Mouse (Mus musculus): Measurements from ENCODE around the gene Tepp. TPM values are rescaled to one million over a fixed set of nuclear protein-coding genes. Genes with fewer than 3 reads are reported as not detected.

Tepp gene
- 0.50 TPM in 1 of 2 replicates, not detected in the other for polyA plus RNA-seq (2016; fragmentation: Nextera tagmentation; extraction: Ambion mirVana)

DNA sequence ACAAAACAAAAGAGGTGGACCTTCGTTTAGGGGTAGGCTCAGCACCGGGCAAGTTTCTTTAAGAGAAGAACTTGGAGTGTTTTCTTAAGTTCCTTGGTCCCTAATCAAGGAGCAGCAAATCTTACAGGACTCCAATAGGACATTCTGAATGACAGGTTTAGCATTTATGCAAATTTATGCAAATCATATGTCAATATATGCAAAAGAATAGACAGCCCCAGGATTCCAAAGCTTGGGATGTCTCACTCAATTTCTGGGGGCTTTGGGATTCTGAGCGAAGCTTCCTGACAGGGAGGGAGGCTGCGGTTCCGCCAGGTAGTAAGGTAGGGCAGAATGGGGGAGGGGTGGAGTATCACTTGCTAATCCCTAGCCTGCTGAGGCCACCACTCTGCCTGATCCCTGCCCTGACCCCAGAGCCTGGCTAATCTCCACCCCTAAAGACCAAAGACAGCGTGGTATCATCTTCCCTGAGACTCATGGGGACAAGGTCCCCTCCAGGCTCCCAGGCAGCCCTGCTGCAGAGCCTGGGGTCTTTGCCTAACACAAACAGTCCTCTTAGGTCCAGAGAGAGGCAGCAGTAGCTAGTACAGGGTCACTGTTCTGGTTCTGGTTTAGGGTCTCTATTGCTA lies at the start of gene Tepp:
TSS of gene Tepp (plus strand) at position 225 of the 629 bp plus-strand sequence.
- H3K9me3 ChIP-seq = no peaks in the 10 kb centered on the region
- ATAC-seq (ENCODE audit: low FRiP score, low read depth) = no peak
- no peak within 1 kb of the TSS for H3K4me2 ChIP-seq (replicated peaks)
- no peaks in the 10 kb centered on the region for H3K36me3 ChIP-seq
- WGBS = 35% methylated on average over 6 of the region's 6 CpGs
- peaks cover 12% of the 10 kb centered on the region for H3K4me1 ChIP-seq
- no peaks in the 10 kb centered on the region for H3K27me3 ChIP-seq (replicated peaks)
- H3K4me3 ChIP-seq = no peak within 1 kb of the TSS
- H3K9ac ChIP-seq = no peak within 1 kb of the TSS
- H3K27ac ChIP-seq = no peak within 1 kb of the TSS

DNA sequence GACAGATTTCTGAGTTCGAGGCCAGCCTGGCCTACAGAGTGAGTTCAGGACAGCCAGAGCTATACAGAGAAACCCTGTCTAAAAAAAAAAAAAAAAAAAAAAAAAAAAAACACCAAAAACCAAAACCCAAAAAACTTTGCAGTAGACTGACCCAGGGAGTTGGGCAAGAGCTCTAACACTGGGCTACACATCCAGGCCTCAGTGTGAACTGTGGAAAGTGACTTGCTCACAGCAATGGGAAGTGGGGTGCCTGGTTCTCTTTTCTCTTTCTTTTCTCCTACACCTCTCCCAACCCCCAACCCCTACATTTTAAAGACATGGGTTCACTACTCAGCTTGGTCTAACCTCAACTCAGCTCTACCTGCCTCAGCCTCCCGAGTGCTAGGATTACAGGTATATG lies 48.2 kb upstream of the Tepp start:
- no peak overlapping the region for H3K9ac ChIP-seq
- H3K27ac ChIP-seq = no peak overlapping the region
- H3K4me2 ChIP-seq (replicated peaks) = no peak overlapping the region
- no peaks in the 10 kb centered on the region for H3K4me1 ChIP-seq
- no peaks in the 10 kb centered on the region for H3K36me3 ChIP-seq
- no peaks in the 10 kb centered on the region for H3K9me3 ChIP-seq
- ATAC-seq (ENCODE audit: low FRiP score, low read depth) = no peak
- no peak overlapping the region for H3K4me3 ChIP-seq
- H3K27me3 ChIP-seq (replicated peaks) = 0 out of 2 replicates have a peak, but pooled peaks cover 2% of the 10 kb centered on the region
- WGBS = 86% methylated on average over 2 of the region's 2 CpGs

DNA sequence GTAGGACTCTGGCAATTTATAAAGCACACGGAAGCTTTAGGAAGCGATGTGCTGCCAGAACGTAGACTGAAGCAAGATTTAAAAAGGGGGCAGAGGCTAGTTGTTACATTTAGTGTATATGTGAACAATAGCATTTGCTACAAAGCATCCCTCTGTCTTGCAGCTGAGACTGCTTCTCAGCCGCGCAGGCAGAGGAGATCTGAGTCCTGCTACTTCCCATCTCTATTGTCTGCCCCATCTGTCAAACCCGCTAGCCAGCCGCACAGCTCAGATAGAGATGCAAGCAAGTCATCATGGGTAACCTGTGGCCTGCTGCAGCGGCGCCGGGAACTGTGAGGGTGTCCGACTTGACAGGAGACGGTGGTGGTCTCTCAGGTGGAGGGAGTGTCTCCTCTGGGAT lies 39.9 kb upstream of the Tepp start:
- no peaks in the 10 kb centered on the region for H3K27me3 ChIP-seq (replicated peaks)
- no peak overlapping the region for H3K9ac ChIP-seq
- no peak overlapping the region for H3K4me2 ChIP-seq (replicated peaks)
- no peak overlapping the region for H3K27ac ChIP-seq
- ATAC-seq (ENCODE audit: low FRiP score, low read depth) = no peak
- no peak overlapping the region for H3K4me3 ChIP-seq
- 63% methylated on average over 12 of the region's 12 CpGs for WGBS
- no peaks in the 10 kb centered on the region; the same call in 1 of the 2 replicates for H3K4me1 ChIP-seq
- H3K9me3 ChIP-seq = no peaks in the 10 kb centered on the region
- no peaks in the 10 kb centered on the region for H3K36me3 ChIP-seq

- no peaks in the 10 kb centered on the region for H3K27me3 ChIP-seq (replicated peaks)
- no peaks in the 10 kb centered on the region for H3K36me3 ChIP-seq
- ATAC-seq (ENCODE audit: low FRiP score, low read depth) = no peak
- no peaks in the 10 kb centered on the region; the same call in 1 of the 2 replicates for H3K4me1 ChIP-seq
- 42% methylated on average over 4 of the region's 4 CpGs for WGBS
- H3K4me3 ChIP-seq = no peak overlapping the region
- H3K27ac ChIP-seq = no peak overlapping the region
- H3K4me2 ChIP-seq (replicated peaks) = no peak overlapping the region
- H3K9ac ChIP-seq = no peak overlapping the region
- no peaks in the 10 kb centered on the region for H3K9me3 ChIP-seq
Observed at GRCm38 (mm10) chr8:95271841-95272240, 38.5 kb upstream of the Tepp start.

GRCm38 (mm10) chr8:95272871-95273270 lies 37.5 kb upstream of the Tepp start:
- no peak for ATAC-seq (ENCODE audit: low FRiP score, low read depth)
- Histone ChIP-seq H3K9me3 (no peaks in the 10 kb centered on the region), H3K9ac (no peak overlapping the region), H3K27me3 (replicated peaks) (no peaks in the 10 kb centered on the region), H3K4me2 (replicated peaks) (no peak overlapping the region), H3K4me3 (no peak overlapping the region), H3K4me1 (no peaks in the 10 kb centered on the region; the same call in 1 of the 2 replicates), H3K36me3 (no peaks in the 10 kb centered on the region), H3K27ac (no peak overlapping the region)
- 63% methylated on average over 2 of the region's 2 CpGs for WGBS

- 59% methylated on average over 5 of the region's 5 CpGs for WGBS
- ATAC-seq (ENCODE audit: low FRiP score, low read depth) = no peak; the same call in 1 of the 2 replicates
- H3K9ac ChIP-seq = no peak overlapping the region
- no peak overlapping the region for H3K4me3 ChIP-seq
- H3K36me3 ChIP-seq = no peaks in the 10 kb centered on the region
- H3K4me1 ChIP-seq = 0 out of 2 replicates have a peak, but pooled peaks cover 7% of the 10 kb centered on the region
- no peaks in the 10 kb centered on the region for H3K9me3 ChIP-seq
- H3K4me2 ChIP-seq (replicated peaks) = no peak overlapping the region
- H3K27ac ChIP-seq = no peak overlapping the region
- H3K27me3 ChIP-seq (replicated peaks) = no peaks in the 10 kb centered on the region
Observed at GRCm38 (mm10) chr8:95281493-95281892, 28.9 kb upstream of the Tepp start.

- Histone ChIP-seq H3K36me3 (no peaks in the 10 kb centered on the region), H3K27ac (no peak overlapping the region), H3K9me3 (no peaks in the 10 kb centered on the region), H3K4me2 (replicated peaks) (no peak overlapping the region), H3K9ac (no peak overlapping the region), H3K4me1 (no peaks in the 10 kb centered on the region), H3K27me3 (replicated peaks) (no peaks in the 10 kb centered on the region), H3K4me3 (no peak overlapping the region)
- ATAC-seq (ENCODE audit: low FRiP score, low read depth) = no peak
- WGBS = 78% methylated on average over 6 of the region's 6 CpGs
Observed at GRCm38 (mm10) chr8:95289066-95289650, 21.2 kb upstream of the Tepp start.

DNA sequence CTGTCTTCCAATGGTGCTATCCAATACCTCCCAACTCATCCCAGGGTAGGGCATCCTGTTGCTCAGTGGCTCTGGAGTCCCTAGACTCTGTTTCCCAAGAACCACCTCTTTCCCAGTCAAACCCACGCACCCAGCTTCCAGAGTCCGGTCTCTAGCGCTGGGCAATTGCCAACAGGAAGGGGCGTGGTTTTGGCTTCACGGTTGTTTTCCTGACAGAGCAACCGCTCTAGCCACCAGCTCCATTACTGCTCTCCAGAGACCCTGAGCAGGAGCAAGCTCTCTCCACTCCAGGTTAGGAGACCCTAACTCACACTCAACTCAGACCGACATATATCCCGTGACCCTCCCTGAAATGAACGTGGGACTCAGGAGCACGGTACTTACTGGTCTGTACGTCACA lies 17.2 kb upstream of the Tepp start:
- H3K4me3 ChIP-seq = no peak overlapping the region
- H3K9ac ChIP-seq = no peak overlapping the region
- H3K36me3 ChIP-seq = no peaks in the 10 kb centered on the region
- no peaks in the 10 kb centered on the region for H3K27me3 ChIP-seq (replicated peaks)
- H3K27ac ChIP-seq = no peak overlapping the region
- 77% methylated on average over 11 of the region's 11 CpGs for WGBS
- no peak overlapping the region for H3K4me2 ChIP-seq (replicated peaks)
- H3K9me3 ChIP-seq = no peaks in the 10 kb centered on the region
- no peak for ATAC-seq (ENCODE audit: low FRiP score, low read depth)
- H3K4me1 ChIP-seq = no peaks in the 10 kb centered on the region

DNA sequence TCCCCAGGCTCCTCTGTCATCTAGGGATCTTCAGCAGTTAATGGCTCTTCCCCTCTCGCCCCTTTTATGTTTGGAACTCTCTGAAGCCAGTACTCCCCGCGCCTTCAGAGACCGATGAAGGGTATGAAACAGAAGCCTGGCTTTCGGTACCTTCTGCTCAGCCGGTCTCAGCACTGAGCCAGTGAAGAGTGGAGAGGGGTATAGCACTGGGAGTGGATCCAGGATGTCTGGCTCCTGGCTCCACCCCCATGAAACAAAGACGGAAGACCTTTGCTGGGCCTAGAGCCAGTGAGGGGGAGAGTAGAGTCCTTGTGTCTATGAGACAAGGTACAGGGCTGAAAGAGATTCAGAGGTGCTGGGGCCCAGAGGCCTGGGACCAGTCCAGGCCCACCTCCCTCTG lies 16.5 kb upstream of the Tepp start:
- H3K4me2 ChIP-seq (replicated peaks) = no peak overlapping the region
- WGBS = 81% methylated on average over 7 of the region's 7 CpGs
- no peak overlapping the region for H3K4me3 ChIP-seq
- no peak overlapping the region for H3K27ac ChIP-seq
- H3K36me3 ChIP-seq = no peaks in the 10 kb centered on the region
- no peaks in the 10 kb centered on the region for H3K27me3 ChIP-seq (replicated peaks)
- no peak for ATAC-seq (ENCODE audit: low FRiP score, low read depth)
- H3K4me1 ChIP-seq = no peaks in the 10 kb centered on the region
- no peak overlapping the region for H3K9ac ChIP-seq
- H3K9me3 ChIP-seq = no peaks in the 10 kb centered on the region

- H3K36me3 ChIP-seq = no peaks in the 10 kb centered on the region
- no peak overlapping the region for H3K9ac ChIP-seq
- ATAC-seq (ENCODE audit: low FRiP score, low read depth) = no peak
- H3K27ac ChIP-seq = no peak overlapping the region
- H3K4me1 ChIP-seq = no peaks in the 10 kb centered on the region
- H3K9me3 ChIP-seq = no peaks in the 10 kb centered on the region
- H3K4me2 ChIP-seq (replicated peaks) = no peak overlapping the region
- H3K4me3 ChIP-seq = no peak overlapping the region
- 23% methylated on average over 5 of the region's 5 CpGs for WGBS
- H3K27me3 ChIP-seq (replicated peaks) = no peaks in the 10 kb centered on the region
Observed at GRCm38 (mm10) chr8:95302410-95302809, 8.0 kb upstream of the Tepp start.

DNA sequence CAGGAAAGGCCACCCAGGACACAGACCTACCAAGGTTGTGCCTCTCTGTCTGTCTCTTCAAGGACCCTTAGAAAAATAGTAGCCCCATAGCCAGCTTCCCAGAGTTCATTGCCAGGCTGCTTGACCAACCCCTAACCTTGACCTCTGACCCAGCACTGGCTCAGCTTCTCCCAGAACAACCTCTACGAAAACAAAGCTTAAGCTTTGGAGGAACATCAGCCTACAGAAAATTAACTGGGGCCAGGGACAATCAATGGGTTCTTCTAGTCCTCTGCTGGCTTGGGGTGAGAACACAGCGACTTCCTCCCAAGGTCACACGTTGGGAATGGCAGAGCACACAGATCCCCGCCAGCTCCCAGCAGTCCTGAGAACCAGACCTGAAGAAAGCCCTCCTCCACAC lies 4.8 kb upstream of the Tepp start:
- Histone ChIP-seq H3K36me3 (no peaks in the 10 kb centered on the region), H3K27ac (no peak overlapping the region), H3K4me3 (no peak overlapping the region), H3K27me3 (replicated peaks) (no peaks in the 10 kb centered on the region), H3K4me2 (replicated peaks) (no peak overlapping the region), H3K9ac (no peak overlapping the region), H3K4me1 (0 out of 2 replicates have a peak, but pooled peaks cover 3% of the 10 kb centered on the region), H3K9me3 (no peaks in the 10 kb centered on the region)
- no peak for ATAC-seq (ENCODE audit: low FRiP score, low read depth)
- WGBS = 79% methylated on average over 4 of the region's 4 CpGs

DNA sequence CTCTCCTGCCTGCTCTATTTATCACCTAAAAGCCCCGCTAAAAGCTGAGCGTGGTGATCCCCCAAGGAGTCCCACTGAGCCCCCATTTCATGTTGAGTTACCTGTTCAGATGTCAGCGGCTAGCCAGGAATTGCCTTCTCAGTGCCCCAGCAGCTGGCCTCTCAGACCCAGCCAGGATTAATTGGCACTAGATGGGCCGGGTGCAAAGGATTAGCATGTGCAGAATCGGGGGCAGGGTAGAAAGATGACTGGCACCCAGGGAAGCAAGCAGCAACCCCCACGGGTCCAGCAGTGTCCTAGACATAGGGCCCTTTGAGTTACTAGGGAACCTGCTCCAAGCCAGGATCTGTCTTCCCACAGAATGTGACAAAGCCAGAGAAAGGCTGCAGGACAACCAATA lies 3.9 kb upstream of the Tepp start, which contains the start of gene Cngb1:
TSS of gene Cngb1 (minus strand) at position 155 of the 400 bp plus-strand sequence.
- no peak within 1 kb of the TSS for H3K4me2 ChIP-seq (replicated peaks)
- H3K9me3 ChIP-seq = no peaks in the 10 kb centered on the region
- WGBS = 56% methylated on average over 6 of the region's 6 CpGs
- H3K4me1 ChIP-seq = peaks cover 12% of the 10 kb centered on the region
- H3K36me3 ChIP-seq = no peaks in the 10 kb centered on the region
- no peak within 1 kb of the TSS for H3K27ac ChIP-seq
- H3K4me3 ChIP-seq = no peak within 1 kb of the TSS
- ATAC-seq (ENCODE audit: low FRiP score, low read depth) = no peak
- no peaks in the 10 kb centered on the region for H3K27me3 ChIP-seq (replicated peaks)
- no peak within 1 kb of the TSS for H3K9ac ChIP-seq

DNA sequence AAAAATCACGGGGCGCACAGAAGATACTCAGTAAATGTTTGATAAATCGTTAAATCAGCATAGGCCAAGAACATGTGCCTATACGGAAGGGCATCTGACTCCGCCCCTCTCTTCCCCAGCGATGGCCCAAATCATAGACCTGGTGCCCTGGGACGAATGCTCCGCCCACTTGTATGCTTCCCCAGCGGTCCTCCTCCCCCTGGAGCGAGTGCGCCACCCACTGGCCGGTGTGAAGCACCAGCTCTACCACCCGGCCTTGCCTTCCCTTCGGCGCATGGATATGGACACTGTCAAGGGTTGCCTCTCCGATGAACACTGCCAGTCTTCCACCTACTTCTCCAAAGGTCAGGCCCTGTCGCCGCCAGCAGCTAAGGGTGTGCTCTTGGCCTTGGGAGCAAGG lies 2.5 kb downstream of the Tepp start:
- Histone ChIP-seq H3K4me3 (no peak overlapping the region), H3K27me3 (replicated peaks) (no peaks in the 10 kb centered on the region), H3K9me3 (no peaks in the 10 kb centered on the region), H3K9ac (no peak overlapping the region), H3K4me1 (peaks cover 12% of the 10 kb centered on the region), H3K4me2 (replicated peaks) (no peak overlapping the region), H3K36me3 (no peaks in the 10 kb centered on the region), H3K27ac (no peak overlapping the region)
- ATAC-seq (ENCODE audit: low FRiP score, low read depth) = no peak
- 69% methylated on average over 18 of the region's 18 CpGs for WGBS

All from neural tube, embryonic 12.5 days (tissue).